Mouse (Mus musculus): ENCODE data around the gene Gcn1l1. TPM values are rescaled to one million over a fixed set of nuclear protein-coding genes. Genes with fewer than 3 reads are reported as not detected.

The Gcn1l1 gene
- total RNA-seq, 2 experiments from 2014 or later, result 70.7 to 73.2 TPM

DNA sequence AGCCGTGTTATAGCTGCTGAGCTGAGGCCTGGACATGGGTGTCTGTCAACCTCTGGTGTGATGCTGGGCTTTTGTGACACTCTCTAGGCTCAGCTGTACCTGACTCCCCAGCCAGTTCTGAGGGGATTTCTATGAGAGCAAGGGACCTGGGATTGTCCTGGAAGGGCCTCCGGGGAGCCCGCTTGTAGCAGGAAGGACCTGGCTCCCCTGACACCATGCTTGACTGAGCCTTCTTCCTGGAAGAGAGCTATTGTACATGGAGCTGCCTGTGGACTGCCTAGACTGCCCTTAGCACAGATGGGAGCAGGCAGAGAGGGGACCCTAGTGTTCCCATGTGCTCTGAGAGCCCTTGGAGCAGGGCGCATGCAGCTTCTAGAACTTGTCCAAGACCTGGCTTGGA lies 39.6 kb upstream of the Gcn1l1 start:
- no peak overlapping the region for H3K4me3 ChIP-seq
- TF ChIP-seq CTCF (IDR thresholded peaks at IDR 0.05), result no peak
- H3K27ac ChIP-seq, result no peak overlapping the region
- DNase-seq (ENCODE audit: extremely low spot score in 1 of 2, low spot score in 2 of 2), result no peak
- intact Hi-C loops (cut with DNase I), result no loop called here

- no peak for TF ChIP-seq CTCF (IDR thresholded peaks at IDR 0.05)
- DNase-seq (ENCODE audit: extremely low spot score in 1 of 2, low spot score in 2 of 2), result no peak
- Histone ChIP-seq H3K27ac (no peak overlapping the region), H3K4me3 (no peak overlapping the region)
- intact Hi-C loops (cut with DNase I), result no loop called here
Measured at GRCm38 (mm10) chr5:115525943-115526342, 39.1 kb upstream of the Gcn1l1 start.

GRCm38 (mm10) chr5:115526456-115527202 lies 38.4 kb upstream of the Gcn1l1 start:
- Histone ChIP-seq H3K27ac (no peak overlapping the region), H3K4me3 (no peak overlapping the region)
- intact Hi-C loops (cut with DNase I), result no loop called here
- no peak for TF ChIP-seq CTCF (IDR thresholded peaks at IDR 0.05)
- no peak for DNase-seq (ENCODE audit: extremely low spot score in 1 of 2, low spot score in 2 of 2)

DNA sequence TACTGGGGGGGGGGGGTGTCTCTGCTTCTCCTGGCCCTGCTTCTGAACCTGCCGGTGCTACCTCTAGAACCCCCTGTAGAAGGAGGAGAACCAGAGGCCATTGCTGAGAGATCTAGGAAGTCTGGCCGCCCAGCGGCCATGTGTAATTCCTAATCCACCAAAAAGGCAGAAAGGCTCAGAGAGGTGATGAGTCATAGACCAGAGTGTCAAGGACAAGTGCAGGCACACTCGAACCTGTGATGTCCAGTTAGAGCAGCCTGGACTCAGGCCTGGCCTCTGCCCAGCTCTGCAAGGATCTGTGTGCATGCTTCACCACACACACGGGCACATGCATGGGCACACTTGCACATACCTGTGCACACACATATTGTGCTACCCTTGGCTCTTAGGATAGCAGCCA lies 36.9 kb upstream of the Gcn1l1 start:
- TF ChIP-seq CTCF (IDR thresholded peaks at IDR 0.05), result no peak
- no peak overlapping the region for H3K4me3 ChIP-seq
- no peak for DNase-seq (ENCODE audit: extremely low spot score in 1 of 2, low spot score in 2 of 2)
- intact Hi-C loops (cut with DNase I), result no loop called here
- no peak overlapping the region for H3K27ac ChIP-seq

GRCm38 (mm10) chr5:115529364-115529741 lies 35.7 kb upstream of the Gcn1l1 start:
- no peak overlapping the region for H3K4me3 ChIP-seq
- no peak overlapping the region for H3K27ac ChIP-seq
- intact Hi-C loops (cut with DNase I), result no loop called here
- TF ChIP-seq CTCF (IDR thresholded peaks at IDR 0.05), result no peak
- DNase-seq (ENCODE audit: extremely low spot score in 1 of 2, low spot score in 2 of 2), result no peak

- no peak overlapping the region for H3K4me3 ChIP-seq
- no peak for TF ChIP-seq CTCF (IDR thresholded peaks at IDR 0.05)
- intact Hi-C loops (cut with DNase I), result no loop called here
- H3K27ac ChIP-seq, result 0 out of 2 replicates have a peak overlapping the region, but pooled peaks have one; percentile 26
- DNase-seq (ENCODE audit: extremely low spot score in 1 of 2, low spot score in 2 of 2), result no peak
Measured at GRCm38 (mm10) chr5:115529742-115530446, 35.2 kb upstream of the Gcn1l1 start.

DNA sequence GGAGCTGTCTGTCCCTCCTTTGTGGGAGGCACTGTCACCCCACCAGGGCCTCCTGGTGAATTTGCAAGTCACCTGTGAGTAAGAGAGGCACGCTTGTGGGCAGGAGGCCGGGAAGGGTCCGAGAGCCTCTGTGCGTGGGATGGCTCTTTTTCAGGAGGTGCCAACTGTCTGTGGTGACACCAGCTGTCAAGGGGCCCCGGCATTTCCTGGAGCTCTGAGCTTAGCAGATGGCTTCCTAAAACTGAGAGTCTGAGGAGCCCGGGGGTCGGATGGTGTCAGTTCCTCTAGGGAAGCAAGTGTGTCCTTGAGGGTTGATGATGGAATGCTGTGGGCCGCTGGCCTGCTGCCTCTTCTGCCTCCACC lies 34.6 kb upstream of the Gcn1l1 start:
- Histone ChIP-seq H3K4me3 (no peak overlapping the region), H3K27ac (0 out of 2 replicates have a peak overlapping the region, but pooled peaks have one; percentile 1)
- TF ChIP-seq CTCF (IDR thresholded peaks at IDR 0.05), result no peak
- intact Hi-C loops (cut with DNase I), result no loop called here
- no peak for DNase-seq (ENCODE audit: extremely low spot score in 1 of 2, low spot score in 2 of 2)

GRCm38 (mm10) chr5:115531671-115532270 lies 33.3 kb upstream of the Gcn1l1 start:
- TF ChIP-seq CTCF (IDR thresholded peaks at IDR 0.05), result no peak
- peak; percentile 53 to 60 for DNase-seq (ENCODE audit: extremely low spot score in 1 of 2, low spot score in 2 of 2)
- intact Hi-C loops (cut with DNase I), result no loop called here
- Histone ChIP-seq H3K4me3 (no peak overlapping the region), H3K27ac (peak overlapping the region; percentile 61)

DNA sequence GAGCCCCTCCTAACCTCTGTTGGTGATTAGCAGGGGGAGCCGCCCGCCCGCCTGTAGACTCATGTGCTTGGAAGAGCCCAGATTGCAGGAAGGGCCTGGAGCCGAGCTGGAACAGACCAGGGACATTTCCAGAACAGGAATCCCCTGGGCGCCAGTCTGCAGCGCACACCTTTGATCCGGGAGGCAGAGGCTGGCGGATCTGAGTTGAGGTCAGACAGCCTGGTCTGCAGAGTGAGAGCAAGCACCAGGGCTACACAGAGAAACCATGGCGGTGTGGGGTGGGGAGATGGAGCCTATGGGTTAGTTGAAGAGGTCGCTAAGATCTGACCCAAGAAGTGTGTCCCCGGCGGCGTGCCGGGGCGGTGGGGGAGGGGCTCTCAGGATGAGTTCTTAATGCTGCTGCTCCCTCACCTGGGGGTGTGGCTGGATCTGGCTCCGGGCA lies 30.7 kb upstream of the Gcn1l1 start:
- DNase-seq (ENCODE audit: extremely low spot score in 1 of 2, low spot score in 2 of 2), result no peak
- H3K4me3 ChIP-seq, result no peak overlapping the region
- intact Hi-C loops (cut with DNase I), result no loop called here
- TF ChIP-seq CTCF (IDR thresholded peaks at IDR 0.05), result no peak
- no peak overlapping the region; the same call in 1 of the 2 replicates for H3K27ac ChIP-seq

GRCm38 (mm10) chr5:115534856-115535255 lies 30.2 kb upstream of the Gcn1l1 start:
- no peak for TF ChIP-seq CTCF (IDR thresholded peaks at IDR 0.05)
- no peak for DNase-seq (ENCODE audit: extremely low spot score in 1 of 2, low spot score in 2 of 2)
- Histone ChIP-seq H3K4me3 (no peak overlapping the region), H3K27ac (no peak overlapping the region; the same call in 1 of the 2 replicates)
- intact Hi-C loops (cut with DNase I), result no loop called here

DNA sequence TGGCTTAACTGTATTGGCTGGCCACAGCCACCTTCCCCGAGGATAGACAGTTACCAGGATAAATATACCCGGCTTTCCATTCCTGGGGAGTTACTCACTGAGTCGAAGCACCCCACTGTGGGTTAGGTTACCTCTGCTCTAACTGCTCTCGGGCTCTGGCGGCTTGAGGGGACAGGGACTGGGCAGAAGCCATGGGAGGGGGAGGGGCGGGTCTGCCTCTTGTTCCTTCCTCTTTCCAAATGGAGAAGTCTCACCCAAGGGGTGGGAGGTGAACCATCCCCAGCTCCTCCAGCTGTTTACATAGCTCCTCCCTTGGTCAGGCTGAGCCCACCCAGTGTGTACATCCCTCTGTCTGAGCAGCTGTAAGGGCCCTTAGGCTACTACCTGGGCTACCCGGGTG lies 29.4 kb upstream of the Gcn1l1 start:
- Histone ChIP-seq H3K27ac (no peak overlapping the region), H3K4me3 (no peak overlapping the region)
- intact Hi-C loops (cut with DNase I), result no loop called here
- no peak for TF ChIP-seq CTCF (IDR thresholded peaks at IDR 0.05)
- no peak for DNase-seq (ENCODE audit: extremely low spot score in 1 of 2, low spot score in 2 of 2)

DNA sequence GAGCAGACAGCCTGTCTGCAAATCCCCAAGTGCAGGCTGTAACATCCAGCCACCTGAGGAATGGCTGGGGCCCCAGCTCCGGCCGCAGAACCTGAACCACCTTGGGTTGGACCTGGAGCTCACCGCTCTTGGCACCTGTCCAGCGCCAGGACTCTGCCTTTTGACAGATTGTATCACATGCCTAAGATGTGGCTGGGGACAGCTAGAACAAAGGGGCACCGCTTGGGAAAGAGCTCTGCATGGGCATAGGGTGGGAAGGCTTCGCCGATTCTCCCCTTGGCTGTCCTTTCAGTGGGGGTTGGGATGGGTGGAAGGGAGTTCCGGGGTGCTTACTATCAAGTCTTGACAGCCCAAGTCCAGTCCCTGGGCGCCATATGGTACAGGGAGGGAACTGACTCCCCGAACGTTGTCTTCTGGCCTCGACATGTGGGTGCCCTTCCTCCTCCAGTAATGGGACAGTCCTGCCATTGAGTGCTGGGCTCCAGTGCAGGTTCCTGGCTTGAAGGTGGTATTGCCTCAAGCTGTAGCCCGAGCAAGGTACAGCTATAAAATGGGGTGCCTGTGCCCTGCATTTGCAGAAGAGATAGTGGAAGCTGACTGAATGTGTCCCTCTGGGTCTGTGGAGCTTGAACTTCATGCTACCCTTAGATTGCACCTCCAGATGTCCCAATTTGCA lies 26.9 kb upstream of the Gcn1l1 start:
- intact Hi-C loops (cut with DNase I), result loop anchor here (1.0 kb wide), 1 partner anchor 32 kb away; the partner anchor contains the start of gene Pxn
- no peak for TF ChIP-seq CTCF (IDR thresholded peaks at IDR 0.05)
- Histone ChIP-seq H3K4me3 (no peak overlapping the region), H3K27ac (no peak overlapping the region; the same call in 1 of the 2 replicates)
- no peak for DNase-seq (ENCODE audit: extremely low spot score in 1 of 2, low spot score in 2 of 2)
